Mouse (Mus musculus) thymus, adult 18-20 months (tissue): Measurements from ENCODE around the gene Opn1sw.
A peak's percentile ranks its signal among the peaks of the same experiment; 100 is the strongest.

Experiments
- DNase-seq, 2 experiments: peaks; one replicate each; pipeline ENCODE4 v3.0.0; 2022; ENCODE audit warnings: mixed read lengths in 2 of 2

Gene Opn1sw

GRCm38 (mm10) chr6:29388052-29388518 is at the start of gene Opn1sw:
Opn1sw (minus strand) TSS chr6:29388468.
- DNase-seq, result no peak

- DNase-seq, result no peak
These were observed 48.2 kb upstream of the Opn1sw start for GRCm38 (mm10) chr6:29436461-29436934.

GRCm38 (mm10) chr6:29435940-29436451 is 47.7 kb upstream of the Opn1sw start:
- DNase-seq, result no peak

GRCm38 (mm10) chr6:29434911-29435691 is 46.8 kb upstream of the Opn1sw start:
- DNase-seq, result no peak

- no peak for DNase-seq
These were observed 45.8 kb upstream of the Opn1sw start for GRCm38 (mm10) chr6:29433804-29434795.

- DNase-seq, result no peak
These were observed 45.0 kb upstream of the Opn1sw start, which contains the start of gene Flnc for GRCm38 (mm10) chr6:29433038-29433803. Flnc (plus strand) TSS chr6:29433256.

GRCm38 (mm10) chr6:29432676-29433037 is 44.4 kb upstream of the Opn1sw start:
- no peak for DNase-seq

- DNase-seq, result no peak
These were observed 43.9 kb upstream of the Opn1sw start for GRCm38 (mm10) chr6:29432156-29432555.

- DNase-seq, result no peak
These were observed 43.2 kb upstream of the Opn1sw start for GRCm38 (mm10) chr6:29431473-29431872.

- DNase-seq, result no peak
These were observed 42.6 kb upstream of the Opn1sw start for GRCm38 (mm10) chr6:29430681-29431420.

- DNase-seq, result no peak
These were observed 39.9 kb upstream of the Opn1sw start for GRCm38 (mm10) chr6:29428171-29428570.

GRCm38 (mm10) chr6:29426331-29426730 is 38.1 kb upstream of the Opn1sw start:
- no peak for DNase-seq

- no peak for DNase-seq
These were observed 36.9 kb upstream of the Opn1sw start for GRCm38 (mm10) chr6:29425118-29425517.

GRCm38 (mm10) chr6:29420596-29420995 is 32.3 kb upstream of the Opn1sw start:
- no peak for DNase-seq

GRCm38 (mm10) chr6:29415446-29415845 is 27.2 kb upstream of the Opn1sw start:
- peak in 1 of 2 experiments; percentile 27 for DNase-seq

- no peak for DNase-seq
These were observed 18.1 kb upstream of the Opn1sw start for GRCm38 (mm10) chr6:29406412-29406811.

GRCm38 (mm10) chr6:29402693-29403342 is 14.6 kb upstream of the Opn1sw start:
- DNase-seq, result no peak

- DNase-seq, result no peak
These were observed 11.6 kb upstream of the Opn1sw start for GRCm38 (mm10) chr6:29399851-29400250.

- DNase-seq, result no peak
These were observed 9.3 kb upstream of the Opn1sw start for GRCm38 (mm10) chr6:29397575-29397974.

GRCm38 (mm10) chr6:29396714-29397540 is 8.7 kb upstream of the Opn1sw start:
- DNase-seq, result no peak
